ENCODE assay signal across 15 mouse cellular contexts in genomic region chr2:38921374-38921773, GRCm38 (mm10).
"Had no signal": no experiment of that assay in that cellular context is flagged by ENCODE, and none has a peak within 500 bp of the region (broad histone marks: within the 10 kb centered on the region; RNA-seq: fewer than 3 reads in every experiment).

No protein-coding gene starts in this region.

- H3K4me2 ChIP-seq: limb, embryonic 15.5 days; liver, embryonic 13.5 days; lung, embryonic 15.5 days; midbrain, embryonic 15.5 days; neural tube, embryonic 15.5 days had no signal

- H3K9ac ChIP-seq: limb, embryonic 15.5 days; liver, embryonic 13.5 days; liver, postnatal 0 days; lung, embryonic 15.5 days; midbrain, embryonic 15.5 days; neural tube, embryonic 15.5 days had no signal

- H3K36me3 ChIP-seq: limb, embryonic 15.5 days; liver, embryonic 13.5 days; lung, embryonic 15.5 days; midbrain, embryonic 15.5 days; neural tube, embryonic 15.5 days had no signal

- H3K4me3 ChIP-seq: limb, embryonic 15.5 days; liver, embryonic 13.5 days; lung, embryonic 15.5 days; midbrain, embryonic 15.5 days; neural tube, embryonic 15.5 days had no signal

- H3K27me3 ChIP-seq: neural tube, embryonic 15.5 days had no signal

- H3K27ac ChIP-seq: kidney, postnatal 0 days; limb, embryonic 15.5 days; liver, embryonic 13.5 days; lung, embryonic 15.5 days; midbrain, embryonic 15.5 days; neural tube, embryonic 15.5 days had no signal

- ATAC-seq: liver, postnatal 0 days; midbrain, embryonic 15.5 days had no signal

- DNase-seq: kidney, adult 11 months; kidney, adult 9 months; kidney, postnatal 36 days; left cerebral cortex, postnatal 4 days; liver, embryonic 13.5 days; liver, postnatal 0 days; lung, postnatal 36 days; right cerebral cortex, adult 18-20 months; right cerebral cortex, postnatal 25 days; thymus, postnatal 4 days had no signal

- H3K9me3 ChIP-seq: limb, embryonic 15.5 days; liver, embryonic 13.5 days; lung, embryonic 15.5 days; midbrain, embryonic 15.5 days; neural tube, embryonic 15.5 days had no signal
